Mouse (Mus musculus) liver, adult 2 months (tissue): ENCODE measurements around the gene Pknox1. TPM values are rescaled to one million over a fixed set of nuclear protein-coding genes. Genes with fewer than 3 reads are reported as not detected.
A peak's percentile ranks its signal among the peaks of the same experiment; 100 is the strongest.

ENCODE experiments used
- DNase-seq: peaks from one replicate; pipeline ENCODE4 v3.0.0-alpha.2; 2011; ENCODE audit warnings: low read depth, low spot score; ENCODE audit errors: extremely low read depth
- H3K27ac ChIP-seq: fragments of 200-500 bp; replicated peaks from 2 replicates; pipeline ENCODE4 v1.5.1; 2012; ENCODE audit warnings: low read depth, mild to moderate bottlenecking, control low read depth, inconsistent platforms, low read length; ENCODE audit not compliant: insufficient read depth
- H3K27me3 ChIP-seq: fragments of 200-500 bp; 2 replicates; pipeline ENCODE4 v1.6.1; 2012; ENCODE audit warnings: mild to moderate bottlenecking, moderate library complexity, low read length, inconsistent platforms; ENCODE audit not compliant: control insufficient read depth, insufficient read depth
- H3K36me3 ChIP-seq: fragments of 200-500 bp; 2 replicates; pipeline ENCODE4 v1.6.1; 2012; ENCODE audit warnings: low read length, inconsistent platforms; ENCODE audit not compliant: control insufficient read depth, insufficient read depth
- H3K4me1 ChIP-seq: fragments of 200-500 bp; 2 replicates; pipeline ENCODE4 v1.6.1; 2011; ENCODE audit warnings: low read length; ENCODE audit not compliant: control insufficient read depth, insufficient read depth
- H3K4me3 ChIP-seq: fragments of 200-500 bp; 2 replicates; pipeline ENCODE4 v1.5.1; 2011; ENCODE audit warnings: low read depth, mild to moderate bottlenecking, control low read depth, low read length, moderate library complexity; ENCODE audit not compliant: insufficient read depth
- H3K79me2 ChIP-seq: fragments of 200-500 bp; 2 replicates; pipeline ENCODE4 v1.6.1; 2012; ENCODE audit warnings: inconsistent platforms, mild to moderate bottlenecking, low read length, moderate library complexity; ENCODE audit not compliant: control insufficient read depth, insufficient read depth
- H3K9ac ChIP-seq: fragments of 200-500 bp; 2 replicates; pipeline ENCODE4 v1.6.1; 2012; ENCODE audit warnings: low read depth, mild to moderate bottlenecking, control low read depth, inconsistent platforms, low read length
- CTCF ChIP-seq: fragments of 200-500 bp; IDR thresholded peaks from 2 replicates; pipeline ENCODE4 v1.5.1; 2011; ENCODE audit warnings: low read depth, low read length, control low read depth
- POLR2A ChIP-seq: fragments of 200-500 bp; IDR thresholded peaks from 2 replicates; pipeline ENCODE4 v1.6.1; 2011; ENCODE audit warnings: low read length, control low read depth; ENCODE audit not compliant: insufficient read depth; ENCODE audit errors: extremely low read depth
- WGBS: fragments of 180-500 bp; shearing (Covaris S2); methylation state at CpG from one replicate; pipeline ENCODE4 v1.1.7; 2018; 5-methylcytosine and 5-hydroxymethylcytosine counted together
- polyA plus RNA-seq: library from polyadenylated mRNA; depleted of rRNA; stranded (reverse); fragments of >200 nt; gene quantifications from 2 replicates; pipeline ENCODE4 v1.2.3, GENCODE M21; 2012
- total RNA-seq: library from RNA; depleted of rRNA; stranded (reverse); fragments of >200 nt; gene quantifications from 2 replicates; pipeline ENCODE4 v1.2.3, GENCODE M21; 2014

Pknox1 gene
- total and polyA plus RNA-seq, 2 experiments: 10.3 to 10.7 TPM

- DNase-seq: no peak
- Histone ChIP-seq H3K27me3 (no peaks in the 10 kb centered on the region), H3K9ac (no peak overlapping the region), H3K79me2 (peaks cover 4% of the 10 kb centered on the region; the same call in 1 of the 2 replicates), H3K4me1 (no peaks in the 10 kb centered on the region), H3K27ac (no peak overlapping the region), H3K4me3 (no peak overlapping the region), H3K36me3 (no peaks in the 10 kb centered on the region)
- 84% methylated on average over 3 of the region's 3 CpGs for WGBS
- no peak for TF ChIP-seq POLR2A
- TF ChIP-seq CTCF: no peak
Observed at GRCm38 (mm10) chr17:31580344-31580743, 15.8 kb downstream of the Pknox1 start.

- no peaks in the 10 kb centered on the region for H3K27me3 ChIP-seq
- no peaks in the 10 kb centered on the region for H3K36me3 ChIP-seq
- DNase-seq: no peak
- peaks cover 6% of the 10 kb centered on the region for H3K4me1 ChIP-seq
- H3K27ac ChIP-seq: no peak overlapping the region
- H3K9ac ChIP-seq: no peak overlapping the region
- no peaks in the 10 kb centered on the region; the same call in 1 of the 2 replicates for H3K79me2 ChIP-seq
- TF ChIP-seq POLR2A: no peak
- TF ChIP-seq CTCF: no peak
- 90% methylated on average over 3 of the region's 3 CpGs for WGBS
- no peak overlapping the region for H3K4me3 ChIP-seq
Observed at GRCm38 (mm10) chr17:31583185-31583584, 18.7 kb downstream of the Pknox1 start.

- H3K4me3 ChIP-seq: no peak overlapping the region
- no peak for DNase-seq
- no peaks in the 10 kb centered on the region for H3K36me3 ChIP-seq
- TF ChIP-seq CTCF: no peak
- TF ChIP-seq POLR2A: no peak
- H3K79me2 ChIP-seq: no peaks in the 10 kb centered on the region; the same call in 1 of the 2 replicates
- H3K4me1 ChIP-seq: peaks cover 8% of the 10 kb centered on the region
- 93% methylated on average over 6 of the region's 6 CpGs for WGBS
- no peak overlapping the region for H3K27ac ChIP-seq
- no peaks in the 10 kb centered on the region for H3K27me3 ChIP-seq
- no peak overlapping the region for H3K9ac ChIP-seq
Observed at GRCm38 (mm10) chr17:31583781-31584180, 19.2 kb downstream of the Pknox1 start.

- Histone ChIP-seq H3K79me2 (no peaks in the 10 kb centered on the region), H3K4me1 (peaks cover 8% of the 10 kb centered on the region), H3K4me3 (no peak overlapping the region), H3K27ac (peak overlapping the region; percentile 62), H3K9ac (peak overlapping the region; percentile 38), H3K36me3 (peaks cover 8% of the 10 kb centered on the region; the same call in 1 of the 2 replicates), H3K27me3 (no peaks in the 10 kb centered on the region)
- peak; percentile 97 for DNase-seq
- TF ChIP-seq CTCF (no peak), POLR2A (no peak)
- 25% methylated on average over 7 of the region's 7 CpGs for WGBS
Observed at GRCm38 (mm10) chr17:31588115-31588514, 23.6 kb downstream of the Pknox1 start.

- H3K9ac ChIP-seq: no peak overlapping the region
- no peaks in the 10 kb centered on the region for H3K79me2 ChIP-seq
- TF ChIP-seq CTCF (no peak), POLR2A (no peak)
- H3K4me3 ChIP-seq: no peak overlapping the region
- no peak for DNase-seq
- 70% methylated on average over 4 of the region's 4 CpGs for WGBS
- H3K36me3 ChIP-seq: peaks cover 8% of the 10 kb centered on the region; the same call in 1 of the 2 replicates
- H3K27me3 ChIP-seq: no peaks in the 10 kb centered on the region
- peaks cover 8% of the 10 kb centered on the region for H3K4me1 ChIP-seq
- H3K27ac ChIP-seq: peak overlapping the region; percentile 61
Observed at GRCm38 (mm10) chr17:31588726-31589125, 24.2 kb downstream of the Pknox1 start.

GRCm38 (mm10) chr17:31590846-31591245 lies 26.3 kb downstream of the Pknox1 start:
- TF ChIP-seq CTCF: no peak
- TF ChIP-seq POLR2A: no peak
- no peak overlapping the region for H3K9ac ChIP-seq
- no peaks in the 10 kb centered on the region for H3K27me3 ChIP-seq
- WGBS: 96% methylated on average over 11 of the region's 11 CpGs
- peaks cover 16% of the 10 kb centered on the region; the same call in 1 of the 2 replicates for H3K36me3 ChIP-seq
- no peak for DNase-seq
- peaks cover 8% of the 10 kb centered on the region for H3K4me1 ChIP-seq
- H3K4me3 ChIP-seq: no peak overlapping the region
- H3K79me2 ChIP-seq: no peaks in the 10 kb centered on the region
- no peak overlapping the region for H3K27ac ChIP-seq
